Mouse (Mus musculus): ENCODE measurements around the gene Ankrd6.

DNA sequence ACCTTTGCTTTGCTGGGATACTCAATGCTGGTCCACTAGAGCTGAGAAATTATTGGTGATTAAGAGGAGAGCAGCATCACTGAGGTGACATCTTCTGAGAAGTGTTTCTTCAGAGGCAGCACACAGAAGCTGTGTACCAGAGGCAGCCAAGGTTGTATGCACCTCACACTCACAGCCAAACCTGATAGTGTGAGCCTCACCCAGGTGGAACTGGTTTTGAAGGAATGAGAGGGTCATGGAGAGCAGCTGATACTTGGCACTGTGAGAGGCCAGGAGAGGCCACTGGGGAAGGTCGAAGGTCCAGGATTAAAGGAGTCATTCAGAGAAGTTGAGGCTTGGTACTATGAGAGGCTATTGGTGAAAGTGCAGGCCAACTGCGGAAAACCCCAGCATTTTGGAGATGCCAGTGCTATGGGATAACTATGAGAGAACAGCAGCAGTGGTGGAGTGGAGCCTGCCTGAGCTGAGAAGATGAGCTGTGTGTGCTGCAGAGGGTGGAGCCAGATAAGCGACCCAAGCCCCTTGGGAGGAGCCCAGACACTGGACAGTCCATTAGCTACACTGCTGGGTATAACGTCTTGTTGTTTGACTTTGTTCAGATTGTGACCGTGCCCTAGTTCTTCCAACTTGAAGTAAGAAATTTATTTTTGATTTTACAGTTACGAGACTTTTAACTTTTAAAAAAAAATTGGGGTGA is 33.8 kb downstream of the Ankrd6 start:
- no peak for TF ChIP-seq CTCF (IDR thresholded peaks at IDR 0.05; ENCODE audit: low read depth)
- TF ChIP-seq EP300 (IDR thresholded peaks at IDR 0.05; ENCODE audit: low read depth), result no peak

All from heart, postnatal 0 days (tissue).